Mouse (Mus musculus): ENCODE data around the gene Ube2h. TPM values are rescaled to one million over a fixed set of nuclear protein-coding genes. Genes with fewer than 3 reads are reported as not detected.

Ube2h gene
- polyA plus RNA-seq, 1 experiment: 69.7 TPM

- DNase-seq (ENCODE audit: low read depth in 1 of 2, low spot score in 2 of 2): no peak
- peaks cover 11% of the 10 kb centered on the region; the same call in 1 of the 2 replicates for H3K4me1 ChIP-seq (ENCODE audit: control insufficient read depth, insufficient read depth, insufficient read length)
Measured at GRCm38 (mm10) chr6:30340231-30340873, 36.0 kb upstream of the Ube2h start.

GRCm38 (mm10) chr6:30336912-30337311 is 32.6 kb upstream of the Ube2h start:
- peak; percentile 48 to 52 for DNase-seq (ENCODE audit: low read depth in 1 of 2, low spot score in 2 of 2)
- peak; percentile 8; the same call in 1 of the 2 replicates for TF ChIP-seq CTCF (IDR thresholded peaks at IDR 0.05; ENCODE audit: extremely low read depth, insufficient read depth, insufficient read length, insufficient replicate concordance)
- TF ChIP-seq POLR2A (IDR thresholded peaks at IDR 0.05; ENCODE audit: low read depth, low read length): no peak
- Histone ChIP-seq H3K27ac (ENCODE audit: insufficient read depth, low read length) (peak overlapping the region; percentile 62), H3K36me3 (ENCODE audit: control insufficient read depth, insufficient read depth, low read length) (no peaks in the 10 kb centered on the region), H3K27me3 (ENCODE audit: control insufficient read depth, insufficient read depth, low read length) (no peaks in the 10 kb centered on the region), H3K4me3 (ENCODE audit: extremely low read depth, insufficient read depth, insufficient read length) (peak overlapping the region; percentile 20; the same call in 1 of the 2 replicates), H3K4me1 (ENCODE audit: control insufficient read depth, insufficient read depth, insufficient read length) (peaks cover 11% of the 10 kb centered on the region; the same call in 1 of the 2 replicates)
- WGBS: 0% methylated on average over 5 of the region's 5 CpGs

More at GRCm38 (mm10) chr6:30340231-30340873, 36.0 kb upstream of the Ube2h start:
- WGBS: 20% methylated on average over 4 of the region's 4 CpGs
- peak overlapping the region; percentile 86 for H3K27ac ChIP-seq (ENCODE audit: insufficient read depth, low read length)
- no peaks in the 10 kb centered on the region for H3K36me3 ChIP-seq (ENCODE audit: control insufficient read depth, insufficient read depth, low read length)
- TF ChIP-seq POLR2A (IDR thresholded peaks at IDR 0.05; ENCODE audit: low read depth, low read length) (no peak), CTCF (IDR thresholded peaks at IDR 0.05; ENCODE audit: extremely low read depth, insufficient read depth, insufficient read length, insufficient replicate concordance) (no peak)
- H3K27me3 ChIP-seq (ENCODE audit: control insufficient read depth, insufficient read depth, low read length): no peaks in the 10 kb centered on the region
- no peak overlapping the region for H3K4me3 ChIP-seq (ENCODE audit: extremely low read depth, insufficient read depth, insufficient read length)

- Histone ChIP-seq H3K4me1 (ENCODE audit: control insufficient read depth, insufficient read depth, insufficient read length) (peaks cover 4% of the 10 kb centered on the region; the same call in 1 of the 2 replicates), H3K36me3 (ENCODE audit: control insufficient read depth, insufficient read depth, low read length) (no peaks in the 10 kb centered on the region), H3K27ac (ENCODE audit: insufficient read depth, low read length) (no peak overlapping the region), H3K4me3 (ENCODE audit: extremely low read depth, insufficient read depth, insufficient read length) (no peak overlapping the region), H3K27me3 (ENCODE audit: control insufficient read depth, insufficient read depth, low read length) (no peaks in the 10 kb centered on the region)
- 69% methylated on average over 4 of the region's 4 CpGs for WGBS
- TF ChIP-seq CTCF (IDR thresholded peaks at IDR 0.05; ENCODE audit: extremely low read depth, insufficient read depth, insufficient read length, insufficient replicate concordance) (no peak), POLR2A (IDR thresholded peaks at IDR 0.05; ENCODE audit: low read depth, low read length) (no peak)
- DNase-seq (ENCODE audit: low read depth in 1 of 2, low spot score in 2 of 2): no peak
Measured at GRCm38 (mm10) chr6:30332262-30332661, 27.9 kb upstream of the Ube2h start.

GRCm38 (mm10) chr6:30330706-30331105 is 26.4 kb upstream of the Ube2h start:
- DNase-seq (ENCODE audit: low read depth in 1 of 2, low spot score in 2 of 2): no peak
- no peak for TF ChIP-seq POLR2A (IDR thresholded peaks at IDR 0.05; ENCODE audit: low read depth, low read length)
- no peak for TF ChIP-seq CTCF (IDR thresholded peaks at IDR 0.05; ENCODE audit: extremely low read depth, insufficient read depth, insufficient read length, insufficient replicate concordance)
- WGBS: 89% methylated on average over 5 of the region's 5 CpGs
- Histone ChIP-seq H3K27me3 (ENCODE audit: control insufficient read depth, insufficient read depth, low read length) (no peaks in the 10 kb centered on the region), H3K36me3 (ENCODE audit: control insufficient read depth, insufficient read depth, low read length) (no peaks in the 10 kb centered on the region), H3K4me3 (ENCODE audit: extremely low read depth, insufficient read depth, insufficient read length) (no peak overlapping the region), H3K27ac (ENCODE audit: insufficient read depth, low read length) (no peak overlapping the region), H3K4me1 (ENCODE audit: control insufficient read depth, insufficient read depth, insufficient read length) (peaks cover 8% of the 10 kb centered on the region)

GRCm38 (mm10) chr6:30325932-30326501 is 21.7 kb upstream of the Ube2h start:
- Histone ChIP-seq H3K4me3 (ENCODE audit: extremely low read depth, insufficient read depth, insufficient read length) (no peak overlapping the region), H3K36me3 (ENCODE audit: control insufficient read depth, insufficient read depth, low read length) (no peaks in the 10 kb centered on the region), H3K4me1 (ENCODE audit: control insufficient read depth, insufficient read depth, insufficient read length) (peaks cover 9% of the 10 kb centered on the region), H3K27me3 (ENCODE audit: control insufficient read depth, insufficient read depth, low read length) (no peaks in the 10 kb centered on the region), H3K27ac (ENCODE audit: insufficient read depth, low read length) (peak overlapping the region; percentile 63)
- DNase-seq (ENCODE audit: low read depth in 1 of 2, low spot score in 2 of 2): peak in 1 of 2 experiments; percentile 15
- TF ChIP-seq CTCF (IDR thresholded peaks at IDR 0.05; ENCODE audit: extremely low read depth, insufficient read depth, insufficient read length, insufficient replicate concordance): no peak
- TF ChIP-seq POLR2A (IDR thresholded peaks at IDR 0.05; ENCODE audit: low read depth, low read length): no peak
- 7% methylated on average over 3 of the region's 4 CpGs for WGBS

- 43% methylated on average over 4 of the region's 4 CpGs for WGBS
- H3K36me3 ChIP-seq (ENCODE audit: control insufficient read depth, insufficient read depth, low read length): no peaks in the 10 kb centered on the region
- no peak overlapping the region for H3K4me3 ChIP-seq (ENCODE audit: extremely low read depth, insufficient read depth, insufficient read length)
- TF ChIP-seq POLR2A (IDR thresholded peaks at IDR 0.05; ENCODE audit: low read depth, low read length) (no peak), CTCF (IDR thresholded peaks at IDR 0.05; ENCODE audit: extremely low read depth, insufficient read depth, insufficient read length, insufficient replicate concordance) (no peak)
- DNase-seq (ENCODE audit: low read depth in 1 of 2, low spot score in 2 of 2): no peak
- H3K27me3 ChIP-seq (ENCODE audit: control insufficient read depth, insufficient read depth, low read length): no peaks in the 10 kb centered on the region
- H3K27ac ChIP-seq (ENCODE audit: insufficient read depth, low read length): peak overlapping the region; percentile 6; the same call in 1 of the 2 replicates
- H3K4me1 ChIP-seq (ENCODE audit: control insufficient read depth, insufficient read depth, insufficient read length): peaks cover 3% of the 10 kb centered on the region; the same call in 1 of the 2 replicates
Measured at GRCm38 (mm10) chr6:30321002-30321401, 16.7 kb upstream of the Ube2h start.

- H3K27me3 ChIP-seq (ENCODE audit: control insufficient read depth, insufficient read depth, low read length): no peaks in the 10 kb centered on the region
- DNase-seq (ENCODE audit: low read depth in 1 of 2, low spot score in 2 of 2): no peak
- no peaks in the 10 kb centered on the region for H3K4me1 ChIP-seq (ENCODE audit: control insufficient read depth, insufficient read depth, insufficient read length)
- H3K36me3 ChIP-seq (ENCODE audit: control insufficient read depth, insufficient read depth, low read length): no peaks in the 10 kb centered on the region
- no peak for TF ChIP-seq CTCF (IDR thresholded peaks at IDR 0.05; ENCODE audit: extremely low read depth, insufficient read depth, insufficient read length, insufficient replicate concordance)
- no peak for TF ChIP-seq POLR2A (IDR thresholded peaks at IDR 0.05; ENCODE audit: low read depth, low read length)
- H3K4me3 ChIP-seq (ENCODE audit: extremely low read depth, insufficient read depth, insufficient read length): no peak overlapping the region
- WGBS: 81% methylated on average over 5 of the region's 5 CpGs
- no peak overlapping the region for H3K27ac ChIP-seq (ENCODE audit: insufficient read depth, low read length)
Measured at GRCm38 (mm10) chr6:30319216-30319615, 14.9 kb upstream of the Ube2h start.

All from spleen, adult 2 months (tissue).